Mouse (Mus musculus) small intestine, adult 2 months (tissue): ENCODE data around the gene Adcy1. TPM values are rescaled to one million over a fixed set of nuclear protein-coding genes. Genes with fewer than 3 reads are reported as not detected.

Source experiments
- H3K27ac ChIP-seq: fragments of 200-500 bp; 2 replicates; pipeline ENCODE4 v1.5.1; 2012; ENCODE audit warnings: low read depth, low read length, control low read depth, inconsistent platforms; ENCODE audit not compliant: insufficient read depth
- H3K27me3 ChIP-seq: fragments of 200-500 bp; 2 replicates; pipeline ENCODE4 v1.6.1; 2012; ENCODE audit warnings: mild to moderate bottlenecking, moderate library complexity, low read length, inconsistent platforms; ENCODE audit not compliant: control insufficient read depth, insufficient read depth
- H3K36me3 ChIP-seq: fragments of 200-500 bp; 2 replicates; pipeline ENCODE4 v1.6.1; 2012; ENCODE audit warnings: mild to moderate bottlenecking, low read length, control low read depth, inconsistent platforms; ENCODE audit not compliant: control insufficient read depth, insufficient read depth
- H3K4me1 ChIP-seq: fragments of 200-500 bp; 2 replicates; pipeline ENCODE4 v1.6.1; 2012; ENCODE audit warnings: low read length, inconsistent platforms, mixed read lengths; ENCODE audit not compliant: control insufficient read depth, insufficient read depth, insufficient read length
- H3K4me3 ChIP-seq: fragments of 200-500 bp; 2 replicates; pipeline ENCODE4 v1.5.1; 2012; ENCODE audit warnings: low read depth, mild to moderate bottlenecking, control low read depth, inconsistent platforms, low read length, moderate library complexity
- CTCF ChIP-seq: fragments of 200-500 bp; IDR thresholded peaks from 2 replicates; pipeline ENCODE4 v1.5.1; 2012; ENCODE audit warnings: low read depth, mild to moderate bottlenecking, control low read depth, inconsistent platforms, low read length, moderate library complexity, mixed read lengths; ENCODE audit not compliant: insufficient replicate concordance, insufficient read length; ENCODE audit errors: extremely low read depth
- POLR2A ChIP-seq: fragments of 200-500 bp; IDR thresholded peaks from 2 replicates; pipeline ENCODE4 v1.6.1; 2012; ENCODE audit warnings: low read depth, mild to moderate bottlenecking, control low read depth, inconsistent platforms, low read length, moderate library complexity
- WGBS: fragments of 180-500 bp; shearing (Covaris S2); methylation state at CpG from one replicate; pipeline ENCODE4 v1.1.7; 2018; 5-methylcytosine and 5-hydroxymethylcytosine counted together
- polyA plus RNA-seq: library from polyadenylated mRNA; depleted of rRNA; stranded (reverse); fragments of >200 nt; gene quantifications from 2 replicates; pipeline ENCODE4 v1.2.3, GENCODE M21; 2012

Adcy1 gene
- polyA plus RNA-seq, 1 experiment, result 0.34 TPM

DNA sequence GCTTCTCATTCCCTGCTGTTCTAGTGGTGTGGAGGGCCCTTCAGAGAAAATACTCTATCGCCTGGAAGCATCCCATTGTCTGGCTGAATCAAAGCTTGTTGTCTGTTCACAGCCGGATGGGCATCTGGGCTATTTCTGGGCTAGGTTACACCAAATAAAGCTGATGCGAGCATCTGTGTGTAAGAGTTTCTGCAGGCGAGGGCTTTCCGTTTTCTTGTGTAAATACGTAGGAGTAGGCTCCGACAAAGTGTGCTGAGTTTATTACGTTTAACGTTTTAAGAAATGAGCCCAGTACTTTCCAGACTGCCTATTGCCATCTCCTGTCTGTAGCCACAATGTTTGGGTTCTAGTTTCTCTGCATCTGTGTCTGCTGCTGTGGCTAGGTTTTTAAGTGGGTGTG is 51.0 kb downstream of the Adcy1 start:
- no peak overlapping the region for H3K27ac ChIP-seq
- TF ChIP-seq POLR2A, result no peak
- WGBS, result 62% methylated on average over 9 of the region's 9 CpGs

DNA sequence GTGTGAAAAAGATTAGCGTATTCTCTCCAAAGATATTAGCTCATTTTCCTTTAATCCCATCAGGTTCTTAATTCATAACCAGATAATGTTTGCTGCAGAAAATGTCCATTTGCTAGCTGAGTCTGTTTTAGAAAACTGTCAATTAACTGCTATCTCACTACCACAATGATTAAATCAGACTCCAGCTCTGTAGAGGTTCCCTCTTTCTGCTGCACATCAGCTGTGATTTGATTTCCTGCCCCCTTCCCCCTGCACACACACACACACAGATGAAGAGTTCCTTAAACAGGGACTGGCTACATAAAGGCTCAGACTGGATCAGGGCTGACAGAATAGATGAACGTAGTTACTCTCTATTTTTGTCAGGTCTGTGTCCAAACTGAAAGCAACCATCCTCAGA is 53.4 kb downstream of the Adcy1 start:
- no peak overlapping the region for H3K27ac ChIP-seq
- 87% methylated on average over 2 of the region's 2 CpGs for WGBS
- no peak for TF ChIP-seq POLR2A
- TF ChIP-seq CTCF, result no peak

More for the DNA sequence above, 51.0 kb downstream of the Adcy1 start:
- H3K27me3 ChIP-seq, result no peaks in the 10 kb centered on the region
- no peaks in the 10 kb centered on the region for H3K4me1 ChIP-seq
- no peak overlapping the region for H3K4me3 ChIP-seq
- H3K36me3 ChIP-seq, result no peaks in the 10 kb centered on the region

DNA sequence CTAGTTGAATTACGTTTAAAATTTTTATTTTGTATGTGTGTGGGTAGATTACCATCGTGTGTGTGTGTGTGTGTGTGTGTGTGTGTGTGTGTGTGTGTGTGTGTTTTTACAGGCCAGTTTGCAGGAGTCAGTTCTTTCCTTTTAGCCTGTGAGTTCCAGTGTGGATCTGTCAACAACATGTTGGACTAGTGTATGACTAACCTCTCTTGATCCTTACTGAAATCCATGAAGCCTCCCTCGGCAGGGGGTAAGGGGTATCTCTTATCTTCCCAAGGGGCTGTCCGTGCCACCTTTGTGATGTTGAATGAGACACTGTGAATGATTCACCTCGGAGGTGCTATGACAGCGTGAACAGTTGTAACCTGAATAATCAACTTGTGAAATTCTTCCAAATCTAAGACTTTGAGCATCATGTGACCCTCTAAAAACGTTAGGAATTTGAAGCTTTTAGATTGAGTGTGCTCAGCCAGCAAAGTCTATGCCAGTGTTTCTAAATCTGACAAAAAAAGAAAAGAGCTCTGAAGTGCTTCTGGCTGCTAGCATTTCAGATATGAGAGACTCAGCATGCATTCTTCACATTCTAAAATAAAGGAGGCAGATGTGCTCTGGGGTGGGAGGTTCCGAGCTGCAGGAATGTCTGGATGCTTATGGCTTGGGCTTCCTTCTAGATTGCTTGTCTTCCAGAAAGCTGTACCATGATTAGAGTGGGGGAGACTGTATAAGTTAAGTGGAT is 66.2 kb downstream of the Adcy1 start:
- Histone ChIP-seq H3K27ac (no peak overlapping the region), H3K36me3 (no peaks in the 10 kb centered on the region), H3K27me3 (no peaks in the 10 kb centered on the region), H3K4me3 (no peak overlapping the region), H3K4me1 (no peaks in the 10 kb centered on the region)
- WGBS, result 58% methylated on average over 8 of the region's 8 CpGs
- TF ChIP-seq POLR2A (no peak), CTCF (no peak)

More for the DNA sequence above, 53.4 kb downstream of the Adcy1 start:
- Histone ChIP-seq H3K4me1 (no peaks in the 10 kb centered on the region), H3K4me3 (no peak overlapping the region), H3K36me3 (no peaks in the 10 kb centered on the region), H3K27me3 (no peaks in the 10 kb centered on the region)

DNA sequence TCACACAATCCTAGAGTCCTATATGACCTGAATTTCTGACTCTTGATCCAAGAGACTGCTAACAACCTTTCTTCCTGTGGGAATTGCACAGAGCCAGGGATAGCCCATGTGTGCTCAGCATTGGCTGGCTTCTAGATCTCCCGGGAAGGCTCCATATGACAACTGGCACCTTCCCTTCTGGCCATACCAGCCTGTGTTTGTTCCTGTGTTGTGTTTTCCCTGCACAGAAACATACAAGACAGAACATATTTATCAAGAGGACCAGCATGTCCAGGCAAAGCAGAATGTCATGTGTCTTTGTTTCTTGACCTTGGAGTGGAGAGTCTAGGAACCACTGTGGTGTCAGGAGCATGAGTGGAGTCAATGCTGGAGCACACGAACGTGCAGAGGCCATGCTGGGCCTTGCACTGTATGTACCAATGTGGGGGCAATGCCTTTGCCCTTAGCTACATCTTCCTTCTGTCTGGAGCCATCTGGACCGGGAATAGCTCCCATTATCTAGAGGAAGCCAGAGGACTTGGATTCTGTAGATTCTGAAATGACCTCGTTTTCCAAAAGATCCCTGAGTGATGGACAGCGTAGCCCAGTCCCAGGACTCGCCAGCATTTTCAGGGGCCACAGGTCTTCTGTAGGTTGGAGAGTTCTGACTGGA is 69.6 kb downstream of the Adcy1 start:
- no peak overlapping the region for H3K27ac ChIP-seq
- H3K27me3 ChIP-seq, result no peaks in the 10 kb centered on the region
- no peaks in the 10 kb centered on the region for H3K36me3 ChIP-seq
- TF ChIP-seq CTCF (no peak), POLR2A (no peak)
- no peaks in the 10 kb centered on the region for H3K4me1 ChIP-seq
- no peak overlapping the region for H3K4me3 ChIP-seq
- 85% methylated on average over 7 of the region's 7 CpGs for WGBS

DNA sequence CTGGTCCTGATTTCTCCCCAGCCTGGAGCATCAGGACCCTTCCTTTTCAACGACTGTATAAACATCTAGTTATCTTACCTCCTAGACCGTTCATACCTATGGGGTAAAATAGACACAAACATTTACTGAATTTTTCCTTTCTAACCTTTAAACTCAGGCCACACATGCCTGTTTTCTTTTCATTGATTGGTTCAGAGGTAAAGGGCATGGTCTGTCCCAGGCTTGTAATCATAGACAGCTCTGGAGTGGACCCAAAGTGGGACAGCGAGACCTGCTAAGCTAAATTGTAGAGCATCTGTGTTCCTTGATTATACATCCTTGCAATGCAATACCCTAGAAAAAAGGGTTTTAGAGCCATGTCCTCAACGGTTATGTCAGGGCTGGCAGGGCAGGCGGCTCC is 70.4 kb downstream of the Adcy1 start:
- WGBS, result 90% methylated on average over 5 of the region's 5 CpGs
- no peaks in the 10 kb centered on the region for H3K4me1 ChIP-seq

DNA sequence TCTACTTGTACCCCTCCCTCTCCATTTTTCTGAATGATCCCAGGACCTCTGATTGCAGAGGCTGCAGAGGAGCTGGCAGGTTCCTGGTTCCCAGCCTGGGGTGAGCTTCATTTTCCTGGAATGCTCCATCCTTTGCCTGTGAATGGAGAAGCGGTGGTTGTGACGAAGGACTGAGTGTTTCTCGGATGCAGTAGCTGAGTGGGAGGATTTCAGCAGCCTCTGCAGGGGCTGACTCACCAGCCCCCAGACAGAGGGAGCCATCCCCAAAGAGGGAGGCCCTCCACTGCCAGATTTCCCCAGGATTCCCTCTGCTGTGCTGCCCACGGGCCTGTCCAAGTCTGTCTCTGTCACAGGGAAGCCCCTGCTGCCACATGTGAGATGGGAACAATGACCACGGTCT is 71.0 kb downstream of the Adcy1 start:
- no peak overlapping the region for H3K27ac ChIP-seq
- 91% methylated on average over 5 of the region's 5 CpGs for WGBS
- H3K4me1 ChIP-seq, result no peaks in the 10 kb centered on the region
- no peaks in the 10 kb centered on the region for H3K27me3 ChIP-seq
- no peaks in the 10 kb centered on the region for H3K36me3 ChIP-seq
- TF ChIP-seq CTCF (no peak), POLR2A (no peak)
- no peak overlapping the region for H3K4me3 ChIP-seq

More for the DNA sequence above, 70.4 kb downstream of the Adcy1 start:
- H3K4me3 ChIP-seq, result no peak overlapping the region
- H3K27ac ChIP-seq, result no peak overlapping the region
- H3K27me3 ChIP-seq, result no peaks in the 10 kb centered on the region
- TF ChIP-seq POLR2A (no peak), CTCF (no peak)
- H3K36me3 ChIP-seq, result no peaks in the 10 kb centered on the region

DNA sequence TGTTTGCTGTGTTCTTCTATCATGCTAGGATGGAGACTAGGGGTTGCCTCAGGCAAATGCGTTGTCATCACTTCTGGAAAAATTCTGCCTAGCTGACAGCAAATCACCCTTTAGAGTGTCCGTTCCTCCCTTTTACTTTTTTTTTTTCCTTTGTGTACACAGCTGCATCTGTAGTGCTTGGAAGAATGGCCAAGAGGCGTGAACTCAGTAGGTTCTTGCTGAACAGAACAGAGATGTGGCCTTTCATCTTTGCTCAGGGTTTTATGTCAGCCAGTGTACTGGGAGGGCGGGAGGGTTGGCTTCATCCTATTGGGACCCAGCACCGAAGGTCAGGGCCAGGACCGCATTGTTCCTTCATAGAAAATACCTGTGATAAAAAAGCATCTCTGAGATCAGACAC is 72.0 kb downstream of the Adcy1 start:
- H3K27me3 ChIP-seq, result no peaks in the 10 kb centered on the region
- TF ChIP-seq CTCF, result no peak
- H3K4me3 ChIP-seq, result no peak overlapping the region
- H3K27ac ChIP-seq, result no peak overlapping the region
- no peaks in the 10 kb centered on the region for H3K36me3 ChIP-seq
- H3K4me1 ChIP-seq, result no peaks in the 10 kb centered on the region
- WGBS, result 26% methylated on average over 6 of the region's 6 CpGs
